Mouse (Mus musculus) heart, postnatal 0 days (tissue): ENCODE measurements around the gene Slc24a3. TPM values are rescaled to one million over a fixed set of nuclear protein-coding genes. Genes with fewer than 3 reads are reported as not detected.

Experiments used
- ATAC-seq: fragments of 200-750 bp; cut with Nextera tagmentation; 2 replicates; pipeline ENCODE4 v1.8.0; 2017; ENCODE audit warnings: low read depth, moderate number of reproducible peaks, moderate library complexity; ENCODE audit not compliant: insufficient read depth
- DNase-seq: peaks from one replicate; pipeline ENCODE4 v3.0.0-alpha.2; 2016; ENCODE audit warnings: low spot score
- H3K27ac ChIP-seq: fragments of 300-500 bp; sonication (generic); 2 replicates; pipeline ENCODE4 v1.5.1; 2014; ENCODE audit warnings: low read depth, mild to moderate bottlenecking
- H3K27me3 ChIP-seq: fragments of 300-500 bp; sonication (generic); 2 replicates; pipeline ENCODE4 v1.6.1; 2014; ENCODE audit warnings: low read length, mixed read lengths; ENCODE audit not compliant: control insufficient read depth, insufficient read depth
- H3K36me3 ChIP-seq: fragments of 300-500 bp; sonication (generic); replicated peaks from 2 replicates; pipeline ENCODE4 v1.6.1; 2014; ENCODE audit warnings: low read length, mixed read lengths; ENCODE audit not compliant: control insufficient read depth, insufficient read depth
- H3K4me1 ChIP-seq: fragments of 300-500 bp; sonication (generic); 2 replicates; pipeline ENCODE4 v1.6.1; 2014; ENCODE audit warnings: antibody characterized with exemption; ENCODE audit not compliant: control insufficient read depth, insufficient read depth
- H3K4me2 ChIP-seq: fragments of 300-500 bp; sonication (generic); 2 replicates; pipeline ENCODE4 v1.6.1; 2014; ENCODE audit warnings: low read depth, mild to moderate bottlenecking, low read length, moderate library complexity
- H3K4me3 ChIP-seq: fragments of 300-500 bp; sonication (generic); 2 replicates; pipeline ENCODE4 v1.5.1; 2014; ENCODE audit warnings: low read depth, low read length
- H3K9ac ChIP-seq: fragments of 300-500 bp; sonication (generic); replicated peaks from 2 replicates; pipeline ENCODE4 v1.6.1; 2014; ENCODE audit warnings: low read depth, low read length, mixed read lengths
- H3K9me3 ChIP-seq: fragments of 300-500 bp; sonication (generic); replicated peaks from 2 replicates; pipeline ENCODE4 v1.6.1; 2016; ENCODE audit warnings: low read length; ENCODE audit not compliant: control insufficient read depth
- CTCF ChIP-seq: IDR thresholded peaks from 2 replicates; pipeline ENCODE4 v1.5.1; 2016; ENCODE audit warnings: antibody characterized with exemption, control low read depth, low read depth
- EP300 ChIP-seq: IDR thresholded peaks from 2 replicates; pipeline ENCODE4 v1.6.1; 2016; ENCODE audit warnings: antibody characterized with exemption, low read depth
- WGBS: fragments of 180-500 bp; shearing (Covaris S2); extraction: QIAGEN DNeasy Blood & Tissue Kit; methylation state at CpG from one replicate; pipeline ENCODE4 v1.1.7; 2014; 5-methylcytosine and 5-hydroxymethylcytosine counted together
- polyA plus RNA-seq: library from polyadenylated mRNA; unstranded; fragments of >200 nt; fragmentation: Nextera tagmentation; extraction: Ambion mirVana; gene quantifications from 2 replicates; pipeline ENCODE4 v1.2.1, GENCODE M21; 2015
- total RNA-seq: library from RNA; depleted of rRNA; stranded (reverse); fragments of >200 nt; gene quantifications from 2 replicates; pipeline ENCODE4 v1.2.3, GENCODE M21; 2014; ENCODE audit warnings: low replicate concordance

Slc24a3 gene
- total and polyA plus RNA-seq, 2 experiments from 2014 or later: 0.63 to 3.7 TPM

DNA sequence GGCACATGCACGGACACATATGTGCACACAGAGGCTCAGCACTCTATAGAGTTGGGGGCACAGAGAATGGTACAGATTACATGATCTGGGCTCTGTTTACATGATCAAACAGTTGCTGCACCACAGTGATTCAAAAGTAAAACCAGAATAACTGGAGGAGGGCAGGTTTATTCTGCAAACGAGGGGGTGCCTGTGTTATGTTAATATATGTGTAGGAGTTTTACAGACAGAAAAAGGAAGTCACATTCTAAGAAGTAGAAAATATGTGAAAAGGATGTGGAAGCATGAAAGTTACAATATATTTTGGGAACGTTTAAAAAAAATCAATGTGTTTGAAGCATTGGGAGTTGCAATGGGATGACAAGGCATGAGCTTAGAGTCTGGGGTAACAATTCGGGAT, 175.4 kb downstream of the Slc24a3 start:
- TF ChIP-seq EP300 (no peak), CTCF (no peak)
- H3K9ac ChIP-seq: no peak overlapping the region
- no peaks in the 10 kb centered on the region for H3K27me3 ChIP-seq
- ATAC-seq: no peak
- H3K4me1 ChIP-seq: no peaks in the 10 kb centered on the region
- 64% methylated on average over 4 of the region's 4 CpGs for WGBS
- no peaks in the 10 kb centered on the region for H3K9me3 ChIP-seq
- no peak for DNase-seq
- no peaks in the 10 kb centered on the region for H3K36me3 ChIP-seq
- no peak overlapping the region for H3K4me2 ChIP-seq
- no peak overlapping the region for H3K27ac ChIP-seq
- H3K4me3 ChIP-seq: no peak overlapping the region

DNA sequence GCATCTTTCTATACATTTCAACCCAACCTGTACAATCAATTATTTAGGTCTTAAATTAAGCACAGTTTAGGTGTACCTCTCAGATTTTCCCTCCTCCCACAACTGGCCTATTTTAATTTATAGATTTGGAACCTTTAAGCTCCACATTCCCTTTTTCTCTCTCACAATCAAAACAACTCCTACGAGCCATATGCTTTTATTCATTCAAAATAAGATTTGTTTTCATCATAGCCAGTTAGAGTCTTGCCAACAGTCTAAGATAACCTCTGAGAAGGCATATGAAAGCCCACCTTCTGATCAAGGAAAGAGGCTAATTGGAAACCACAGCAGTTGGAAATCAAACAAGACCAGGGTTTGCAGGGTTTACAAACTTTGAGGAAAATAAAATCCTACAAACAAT, 177.0 kb downstream of the Slc24a3 start:
- Histone ChIP-seq H3K4me3 (no peak overlapping the region), H3K27me3 (no peaks in the 10 kb centered on the region), H3K9me3 (no peaks in the 10 kb centered on the region), H3K27ac (no peak overlapping the region), H3K4me1 (no peaks in the 10 kb centered on the region), H3K4me2 (no peak overlapping the region), H3K36me3 (no peaks in the 10 kb centered on the region), H3K9ac (no peak overlapping the region)
- ATAC-seq: no peak
- TF ChIP-seq CTCF: no peak
- TF ChIP-seq EP300: no peak
- 80% methylated on average over 1 of the region's 1 CpGs for WGBS
- DNase-seq: no peak

DNA sequence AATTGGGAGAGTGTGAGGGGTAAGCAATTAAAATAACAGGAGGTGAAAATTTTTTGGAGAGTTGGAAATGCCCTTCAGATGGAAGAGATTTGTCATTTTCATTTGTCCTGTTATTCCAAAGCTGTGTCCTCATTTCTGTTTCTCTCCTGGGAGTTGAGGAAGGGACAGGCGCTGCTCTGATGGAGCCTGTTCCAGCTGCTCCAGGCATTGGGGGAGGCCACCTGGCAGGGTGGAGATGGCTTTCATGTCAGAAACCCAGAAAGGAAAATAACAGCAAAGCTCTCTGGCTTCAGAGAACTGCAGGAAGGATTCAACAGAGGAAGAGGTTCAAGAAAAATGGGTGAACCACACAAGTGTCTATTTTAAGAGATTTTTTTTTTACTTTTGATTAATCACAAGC, 186.2 kb downstream of the Slc24a3 start:
- Histone ChIP-seq H3K27ac (no peak overlapping the region), H3K4me2 (no peak overlapping the region), H3K36me3 (no peaks in the 10 kb centered on the region), H3K9ac (no peak overlapping the region), H3K4me1 (no peaks in the 10 kb centered on the region), H3K4me3 (no peak overlapping the region), H3K27me3 (no peaks in the 10 kb centered on the region), H3K9me3 (no peaks in the 10 kb centered on the region)
- 77% methylated on average over 1 of the region's 1 CpGs for WGBS
- DNase-seq (no peak), ATAC-seq (no peak)
- TF ChIP-seq CTCF: no peak
- no peak for TF ChIP-seq EP300

DNA sequence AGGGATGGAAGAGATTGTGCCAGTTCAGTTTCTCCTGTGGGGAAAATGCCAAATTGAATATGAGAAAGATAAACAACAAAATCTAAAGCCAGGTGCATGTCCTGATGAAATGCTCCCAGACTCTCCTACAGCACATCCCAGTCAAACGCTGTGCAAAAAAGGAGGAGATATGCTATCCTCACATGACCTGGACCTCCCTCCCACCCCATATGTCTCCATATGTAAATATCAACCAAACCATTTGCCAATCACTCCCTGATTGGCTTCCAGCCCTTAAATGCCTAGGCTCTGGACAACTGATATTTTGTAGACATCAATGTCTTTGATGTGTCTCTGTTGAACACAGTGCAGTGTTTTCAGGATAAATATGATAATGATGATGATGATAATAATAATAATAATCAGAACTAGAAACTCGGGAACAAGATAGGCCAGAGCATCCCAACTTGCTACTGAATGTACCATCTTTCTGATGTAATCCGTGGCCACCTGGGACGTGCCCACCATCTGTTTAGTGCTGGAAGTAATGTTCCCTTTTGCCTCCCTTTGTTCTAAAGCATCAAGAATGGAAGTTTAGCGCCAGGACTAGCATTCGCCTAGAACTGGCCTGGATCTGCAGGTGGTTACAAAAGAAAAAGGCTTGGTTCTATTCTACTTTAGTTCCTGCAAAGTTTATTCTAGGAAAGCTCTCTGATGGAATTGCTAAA, 190.8 kb downstream of the Slc24a3 start:
- Histone ChIP-seq H3K27me3 (no peaks in the 10 kb centered on the region), H3K27ac (no peak overlapping the region), H3K9me3 (no peaks in the 10 kb centered on the region), H3K9ac (no peak overlapping the region), H3K4me1 (no peaks in the 10 kb centered on the region), H3K36me3 (no peaks in the 10 kb centered on the region), H3K4me3 (no peak overlapping the region), H3K4me2 (no peak overlapping the region)
- DNase-seq: no peak
- no peak for ATAC-seq
- WGBS: 83% methylated on average over 6 of the region's 6 CpGs
- TF ChIP-seq EP300: no peak

DNA sequence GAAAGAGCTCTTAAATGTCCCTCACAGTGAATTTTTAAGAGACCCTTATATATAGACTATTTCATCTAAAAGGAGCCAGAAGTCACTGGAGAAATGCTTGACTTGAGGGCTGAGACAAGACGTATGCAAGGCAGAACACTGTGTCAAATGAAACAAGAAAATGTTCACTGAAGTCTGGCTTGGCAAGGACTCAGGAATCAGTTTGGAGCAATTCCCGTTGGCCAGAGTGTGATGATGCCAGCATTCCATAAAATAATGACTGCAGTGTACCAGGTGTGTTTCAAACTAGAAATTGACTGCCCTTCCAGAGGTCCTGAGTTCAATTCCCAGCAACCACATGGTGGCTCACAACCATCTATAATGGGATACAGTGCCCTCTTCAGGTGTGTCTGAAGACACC, 196.1 kb downstream of the Slc24a3 start:
- no peak for TF ChIP-seq CTCF
- TF ChIP-seq EP300: no peak
- DNase-seq (no peak), ATAC-seq (no peak)
- H3K36me3 ChIP-seq: no peaks in the 10 kb centered on the region
- H3K4me1 ChIP-seq: no peaks in the 10 kb centered on the region
- H3K27ac ChIP-seq: no peak overlapping the region
- no peak overlapping the region for H3K9ac ChIP-seq
- H3K4me2 ChIP-seq: no peak overlapping the region
- H3K9me3 ChIP-seq: no peaks in the 10 kb centered on the region
- H3K4me3 ChIP-seq: no peak overlapping the region
- WGBS: 44% methylated on average over 2 of the region's 2 CpGs
- H3K27me3 ChIP-seq: no peaks in the 10 kb centered on the region

DNA sequence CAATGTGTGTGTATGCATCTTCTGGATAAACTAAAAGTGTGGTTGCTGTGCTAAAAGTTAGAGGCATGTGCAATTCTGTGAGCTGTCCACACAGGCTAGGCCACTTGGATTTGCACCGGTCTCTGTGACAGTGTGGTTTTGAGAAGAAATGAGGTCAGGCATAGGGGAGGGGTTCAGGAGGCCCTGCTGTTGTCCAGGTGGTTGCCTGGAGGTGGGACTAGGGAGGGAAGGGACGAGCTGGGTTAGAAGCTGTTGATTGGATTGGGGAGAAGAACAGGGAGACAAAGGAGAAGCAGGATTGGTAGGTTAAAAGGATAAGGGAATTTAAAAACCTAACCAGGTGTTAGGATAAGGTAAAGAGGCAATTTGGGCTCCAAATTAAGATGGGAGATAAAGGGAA, 201.1 kb downstream of the Slc24a3 start:
- no peaks in the 10 kb centered on the region for H3K27me3 ChIP-seq
- TF ChIP-seq CTCF (no peak), EP300 (no peak)
- no peak overlapping the region for H3K27ac ChIP-seq
- H3K4me1 ChIP-seq: no peaks in the 10 kb centered on the region
- no peak overlapping the region for H3K4me3 ChIP-seq
- H3K4me2 ChIP-seq: no peak overlapping the region
- H3K36me3 ChIP-seq: no peaks in the 10 kb centered on the region
- DNase-seq: no peak
- WGBS: 58% methylated on average over 2 of the region's 2 CpGs
- no peaks in the 10 kb centered on the region for H3K9me3 ChIP-seq
- no peak for ATAC-seq
- no peak overlapping the region for H3K9ac ChIP-seq
